Mouse (Mus musculus) brain, adult 10 weeks (tissue): ENCODE measurements around the gene Akr1c19. TPM values are rescaled to one million over a fixed set of nuclear protein-coding genes. Genes with fewer than 3 reads are reported as not detected.

Experiments used
- polyA plus RNA-seq: library from polyadenylated mRNA; stranded (reverse); fragments of 350-450 nt; fragmentation: Illumina TruSeq; extraction: RNeasy Lipid Tissue Mini Kit (QIAGEN cat#74804); gene quantifications from one replicate; pipeline ENCODE4 v1.2.3, GENCODE M21; 2015; ENCODE audit warnings: low read depth, low replicate concordance

Akr1c19 gene
- not detected for polyA plus RNA-seq

GRCm38 (mm10) chr13:4228441-4228840 is at the start of gene Akr1c19:
Akr1c19 (plus strand) TSS chr13:4228700.

GRCm38 (mm10) chr13:4190904-4191303 is 37.6 kb upstream of the Akr1c19 start, which contains the start of gene Akr1c13:
Akr1c13 (plus strand) TSS chr13:4191150.

GRCm38 (mm10) chr13:4279284-4279683 is 50.8 kb downstream of the Akr1c19 start, which contains the start of gene Akr1c12:
Akr1c12 (minus strand) TSS chr13:4279433.

Other genes with a start within 250 kb of the Akr1c19 start
- gene Akr1c14, start 179.7 kb upstream of the Akr1c19 start, polyA plus RNA-seq, result 4.1 TPM
- 6.3 TPM for gene Akr1c18, start 78.0 kb upstream of the Akr1c19 start, polyA plus RNA-seq
- 2.1 TPM for gene Akr1c13, start 37.5 kb upstream of the Akr1c19 start, polyA plus RNA-seq
- not detected for gene Akr1c12, start 50.7 kb downstream of the Akr1c19 start, polyA plus RNA-seq
- not detected for gene Akr1c6, start 205.6 kb downstream of the Akr1c19 start, polyA plus RNA-seq